Mouse (Mus musculus) granulocyte monocyte progenitor cell, adult 5-6 weeks (primary cell): ENCODE results near the gene Slc15a3. TPM values are rescaled to one million over a fixed set of nuclear protein-coding genes. Genes with fewer than 3 reads are reported as not detected.

Experiments used
- ATAC-seq: replicated peaks from 2 replicates; pipeline ENCODE4 v1.8.0; 2016; ENCODE audit warnings: mild to moderate bottlenecking, moderate TSS enrichment, inconsistent platforms; ENCODE audit not compliant: poor library complexity, severe bottlenecking
- total RNA-seq, 2 experiments: library from RNA; stranded (forward) in 1 of 2; stranded (reverse) in 1 of 2; fragments of 200-712, 200-1000 nt in 1 of 2; fragments of >200 nt in 1 of 2; fragmentation: Nextera tagmentation in 1 of 2; gene quantifications; 2 replicates each; pipeline ENCODE4 v1.2.3; 2014 to 2017

Slc15a3 gene
- total RNA-seq (2014; fragmentation: Nextera tagmentation) (0.99 and 1.0 TPM in 2 replicates), total RNA-seq (2017) (0.22 and 0.88 TPM in 2 replicates)

DNA sequence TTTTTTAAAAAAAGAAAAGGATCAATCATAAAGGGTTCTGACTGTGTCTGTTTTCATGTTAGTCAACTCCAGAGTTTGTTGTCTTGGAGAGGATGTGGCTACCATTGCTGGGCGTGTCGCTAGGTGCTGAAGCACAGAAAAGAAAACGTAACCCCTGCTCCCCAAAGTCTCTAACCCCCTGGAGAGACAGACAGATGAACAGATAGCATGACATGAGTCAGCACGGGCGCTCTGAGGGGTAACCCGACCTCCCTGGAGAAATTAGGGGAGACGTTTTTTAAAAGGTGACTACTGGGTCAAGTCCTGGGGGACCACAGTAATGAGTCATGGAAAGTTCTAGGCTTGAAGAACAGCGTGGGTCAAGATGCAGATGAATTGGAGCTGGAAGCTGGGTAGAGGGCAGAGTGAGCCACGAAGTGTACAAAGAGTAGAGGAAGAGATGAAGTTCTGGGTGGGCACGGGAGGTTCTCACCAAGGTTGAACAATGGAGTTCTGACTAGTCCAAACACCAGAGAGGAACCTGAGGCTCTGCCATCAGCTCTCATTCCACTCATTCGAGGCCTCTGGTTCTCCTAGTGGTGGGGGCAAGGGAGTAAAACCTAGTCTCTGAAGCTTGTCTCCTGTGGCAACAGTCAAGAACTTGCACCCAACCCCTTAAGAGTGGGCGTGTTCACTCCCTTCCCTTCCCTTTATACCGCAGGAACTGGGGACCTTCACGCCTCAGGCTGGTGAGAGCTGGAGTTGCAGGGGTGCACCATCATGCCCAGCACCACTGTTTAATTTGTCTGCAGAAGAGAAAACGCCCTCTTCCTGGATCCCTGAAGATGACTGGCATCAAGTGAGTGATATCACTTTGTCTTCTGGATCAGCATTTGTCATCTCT lies at the start of gene Slc15a3:
TSS of gene Slc15a3 (plus strand) at position 718 of the 883 bp plus-strand sequence.
- ATAC-seq, result 0 out of 2 replicates have a peak, but pooled peaks have one; percentile 14

GRCm38 (mm10) chr19:10790323-10790722 lies 49.2 kb upstream of the Slc15a3 start:
- ATAC-seq, result peak; percentile 71

- ATAC-seq, result no peak
Measured at GRCm38 (mm10) chr19:10793044-10793443, 46.5 kb upstream of the Slc15a3 start.

GRCm38 (mm10) chr19:10794916-10795315 lies 44.6 kb upstream of the Slc15a3 start:
- ATAC-seq, result no peak

DNA sequence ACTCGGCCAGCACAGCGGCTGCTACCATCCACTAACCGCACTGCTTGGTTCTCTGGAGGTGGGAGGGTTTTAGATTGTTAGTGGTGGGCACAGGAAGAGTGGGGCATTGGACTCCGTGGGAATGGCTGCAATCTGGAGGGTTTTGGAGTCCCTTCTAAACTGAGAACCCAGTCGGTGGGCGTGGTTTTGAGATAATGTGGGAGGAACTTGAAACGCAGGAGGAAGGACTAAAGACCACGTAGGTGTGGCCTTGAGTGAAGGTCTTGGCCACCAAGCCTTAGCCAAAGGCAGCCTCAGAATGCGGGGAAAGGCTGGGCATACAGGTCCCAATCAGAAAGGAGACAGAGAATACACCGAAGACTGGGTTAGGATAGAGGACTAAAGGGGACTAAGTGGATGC lies 41.0 kb upstream of the Slc15a3 start:
- ATAC-seq, result no peak

DNA sequence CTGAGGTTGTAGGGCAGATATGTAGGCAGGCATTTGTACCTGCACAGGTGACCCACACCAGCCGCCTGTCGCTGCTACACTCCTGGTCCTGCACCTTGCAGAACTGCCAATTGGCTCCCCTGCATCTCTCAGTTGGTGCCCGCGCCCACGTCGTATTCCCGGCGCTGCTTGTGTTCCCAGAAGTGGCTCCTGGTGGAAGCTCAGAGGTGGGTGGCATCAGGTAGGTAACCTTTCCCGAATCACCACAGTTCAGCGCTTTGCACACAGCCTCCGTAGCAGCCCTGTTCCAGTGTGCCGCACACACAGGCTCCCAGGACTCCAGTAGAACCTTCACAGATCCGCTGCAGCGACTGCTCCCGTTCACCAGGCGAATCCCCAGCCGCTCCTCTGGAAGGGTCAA lies 40.4 kb upstream of the Slc15a3 start:
- no peak for ATAC-seq

GRCm38 (mm10) chr19:10801070-10801469 lies 38.5 kb upstream of the Slc15a3 start:
- peak; percentile 91 for ATAC-seq

GRCm38 (mm10) chr19:10801906-10802305 lies 37.6 kb upstream of the Slc15a3 start:
- no peak for ATAC-seq

- ATAC-seq, result peak; percentile 84
Measured at GRCm38 (mm10) chr19:10803751-10804150, 35.8 kb upstream of the Slc15a3 start.

GRCm38 (mm10) chr19:10804850-10805660 lies 34.5 kb upstream of the Slc15a3 start:
- no peak for ATAC-seq

- ATAC-seq, result no peak
Measured at GRCm38 (mm10) chr19:10805661-10806285, 33.8 kb upstream of the Slc15a3 start.

GRCm38 (mm10) chr19:10808524-10809233 lies 30.8 kb upstream of the Slc15a3 start:
- ATAC-seq, result no peak

DNA sequence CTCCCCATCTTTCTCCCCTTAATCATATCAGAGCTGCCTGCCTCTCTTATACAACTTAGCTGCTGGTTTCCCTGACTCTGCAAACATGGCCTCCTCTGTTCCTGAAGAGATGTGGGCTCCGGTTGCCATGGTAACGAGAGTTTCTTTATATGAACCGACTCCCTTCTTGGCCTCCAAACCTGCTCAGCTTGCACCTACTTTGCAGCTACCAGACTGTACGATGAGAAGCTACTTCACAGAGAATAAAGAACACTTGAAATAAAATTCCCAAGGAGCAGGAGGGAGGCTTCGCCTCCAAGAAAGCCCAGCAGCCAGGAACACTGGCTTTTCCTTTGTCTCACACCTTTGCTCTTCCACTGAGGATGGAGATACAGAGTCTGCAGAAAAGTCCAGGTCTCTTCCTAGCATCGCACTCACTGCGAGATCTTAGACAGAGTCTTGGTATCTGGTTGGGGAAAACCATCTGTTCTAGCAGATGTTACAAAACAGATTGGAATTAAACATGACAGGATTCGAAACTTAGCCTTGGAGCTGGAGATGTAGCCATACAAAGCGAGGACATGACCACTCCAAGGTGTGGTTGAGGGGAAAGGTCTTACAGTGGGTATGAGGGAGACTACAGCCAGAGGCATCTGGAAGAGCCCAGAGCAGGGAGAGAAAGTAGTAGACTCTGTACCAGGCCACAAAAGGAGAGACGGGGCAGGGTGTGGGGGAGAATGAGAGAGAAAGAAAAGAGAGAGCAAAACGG lies 29.9 kb upstream of the Slc15a3 start:
- no peak for ATAC-seq

- ATAC-seq, result no peak
Measured at GRCm38 (mm10) chr19:10810176-10810492, 29.4 kb upstream of the Slc15a3 start.

GRCm38 (mm10) chr19:10811471-10811870 lies 28.1 kb upstream of the Slc15a3 start:
- no peak for ATAC-seq

DNA sequence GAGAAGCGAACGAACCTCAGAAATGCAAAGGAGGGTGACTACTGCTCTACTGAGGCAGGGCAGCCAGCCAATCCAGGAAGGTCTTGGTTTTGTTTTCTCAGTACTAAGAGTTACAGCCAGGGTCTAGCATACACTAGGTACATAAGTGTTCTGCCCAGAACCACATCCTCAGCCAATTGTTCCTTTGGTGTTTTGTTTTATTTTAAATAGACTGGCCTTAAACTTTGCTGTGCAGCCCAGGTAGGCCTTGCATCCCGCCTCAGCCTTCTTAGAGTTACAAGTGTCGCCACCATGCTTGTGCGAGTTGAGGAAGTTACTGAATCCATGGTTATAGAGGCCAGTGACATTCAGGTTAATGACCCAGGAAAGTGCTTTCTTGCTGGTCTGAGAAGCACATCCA lies 26.5 kb upstream of the Slc15a3 start:
- no peak for ATAC-seq

DNA sequence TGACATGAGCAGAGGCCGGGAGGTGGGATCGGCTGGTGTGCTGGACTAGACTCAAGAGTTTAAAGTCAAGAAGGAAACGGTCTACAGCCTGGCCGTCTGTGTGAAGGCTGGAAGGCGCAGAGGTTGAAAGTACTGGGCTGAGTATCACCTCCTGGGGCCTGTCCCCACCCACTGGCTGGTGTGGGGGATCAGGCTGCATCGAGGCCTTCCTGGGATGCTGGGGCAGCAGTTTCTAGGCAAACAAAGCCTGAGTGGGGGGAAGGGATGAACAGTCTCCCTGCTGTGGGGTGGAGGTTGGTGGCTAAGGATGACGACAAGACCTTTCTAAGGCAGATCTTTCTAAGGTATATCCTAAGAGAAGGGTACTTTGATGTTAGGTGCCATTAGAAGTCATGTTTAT lies 25.6 kb upstream of the Slc15a3 start:
- ATAC-seq, result no peak

DNA sequence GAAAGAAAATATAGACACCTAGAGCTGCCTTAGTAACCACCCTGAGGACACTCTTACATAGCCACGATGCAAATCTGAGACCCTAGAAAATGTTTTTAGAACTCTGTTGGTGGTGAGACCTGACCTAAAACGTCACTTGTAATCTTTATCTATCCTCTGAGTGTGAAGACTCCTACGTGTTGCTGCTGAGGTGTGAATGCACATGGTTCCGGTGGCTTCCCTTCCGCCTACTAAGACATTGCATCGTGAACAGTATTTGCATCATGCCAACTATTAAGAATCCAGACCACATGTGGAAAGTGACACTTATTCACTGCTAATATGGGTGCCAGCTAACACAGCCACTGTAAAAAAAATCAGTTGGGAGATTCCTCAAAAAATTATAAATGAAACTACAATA lies 23.7 kb upstream of the Slc15a3 start:
- ATAC-seq, result no peak

GRCm38 (mm10) chr19:10816462-10816861 lies 23.1 kb upstream of the Slc15a3 start:
- ATAC-seq, result no peak
